Mouse (Mus musculus) activated CD4-positive, CD25-positive, alpha-beta regulatory T cell, adult 4 months (primary cell): ENCODE measurements around the gene Sdccag8. TPM values are rescaled to one million over a fixed set of nuclear protein-coding genes. Genes with fewer than 3 reads are reported as not detected.
A peak's percentile ranks its signal among the peaks of the same experiment; 100 is the strongest.
"Not testable (repeated sequence)": the region's sequence is repeated elsewhere in the genome, so short reads cannot be mapped to it uniquely, and the experiment has no call there.

Experiments
- ATAC-seq: one replicate; pipeline ENCODE4 v1.8.0; 2017
- polyA plus RNA-seq, 2 experiments: library from polyadenylated mRNA; unstranded; fragments of 100-300 nt; shearing (Covaris generic); gene quantifications; one replicate each; pipeline ENCODE4 v1.2.1; 2017

Gene Sdccag8
- polyA plus RNA-seq, 2 experiments from 2014 or later, result 22.7 to 23.9 TPM

- no peak for ATAC-seq
Observed at GRCm38 (mm10) chr1:176879614-176880013, 65.2 kb downstream of the Sdccag8 start.

- ATAC-seq, result no peak
Observed at GRCm38 (mm10) chr1:176880101-176880500, 65.6 kb downstream of the Sdccag8 start.

- no peak for ATAC-seq
Observed at GRCm38 (mm10) chr1:176880943-176881342, 66.5 kb downstream of the Sdccag8 start.

GRCm38 (mm10) chr1:176885207-176885933, 70.9 kb downstream of the Sdccag8 start:
- ATAC-seq, result no peak

GRCm38 (mm10) chr1:176886002-176886401, 71.5 kb downstream of the Sdccag8 start:
- no peak for ATAC-seq

GRCm38 (mm10) chr1:176903741-176904140, 89.3 kb downstream of the Sdccag8 start:
- no peak for ATAC-seq

- ATAC-seq, result no peak
Observed at GRCm38 (mm10) chr1:176915946-176916345, 101.5 kb downstream of the Sdccag8 start.

GRCm38 (mm10) chr1:176919486-176919885, 105.0 kb downstream of the Sdccag8 start:
- ATAC-seq, result no peak

- ATAC-seq, result no peak
Observed at GRCm38 (mm10) chr1:176922842-176923241, 108.4 kb downstream of the Sdccag8 start.

- no peak for ATAC-seq
Observed at GRCm38 (mm10) chr1:176926009-176926408, 111.5 kb downstream of the Sdccag8 start.

GRCm38 (mm10) chr1:176927312-176927711, 112.9 kb downstream of the Sdccag8 start:
- ATAC-seq, result no peak

GRCm38 (mm10) chr1:176929710-176930109, 115.2 kb downstream of the Sdccag8 start:
- ATAC-seq, result no peak

GRCm38 (mm10) chr1:176930574-176930973, 116.1 kb downstream of the Sdccag8 start:
- no peak for ATAC-seq

- no peak for ATAC-seq
Observed at GRCm38 (mm10) chr1:176930981-176931500, 116.6 kb downstream of the Sdccag8 start.

GRCm38 (mm10) chr1:176931511-176931910, 117.1 kb downstream of the Sdccag8 start:
- ATAC-seq, result no peak

GRCm38 (mm10) chr1:176932320-176932950, 118.0 kb downstream of the Sdccag8 start:
- ATAC-seq, result no peak

GRCm38 (mm10) chr1:176933319-176933718, 118.9 kb downstream of the Sdccag8 start:
- no peak for ATAC-seq

GRCm38 (mm10) chr1:176934043-176934762, 119.7 kb downstream of the Sdccag8 start:
- ATAC-seq, result no peak

GRCm38 (mm10) chr1:176939901-176940341, 125.5 kb downstream of the Sdccag8 start:
- peak; percentile 24 for ATAC-seq

GRCm38 (mm10) chr1:176941286-176941990, 127.0 kb downstream of the Sdccag8 start:
- ATAC-seq, result not testable (repeated sequence)

- no peak for ATAC-seq
Observed at GRCm38 (mm10) chr1:176943126-176943525, 128.7 kb downstream of the Sdccag8 start.

- no peak for ATAC-seq
Observed at GRCm38 (mm10) chr1:176943987-176944386, 129.5 kb downstream of the Sdccag8 start.
